Mouse (Mus musculus) layer of hippocampus, adult 9-11 months (tissue): Measurements from ENCODE around the gene Foxg1.

Source experiments
- DNase-seq: peaks from one replicate; pipeline ENCODE4 v3.0.0; 2022

Gene Foxg1

GRCm38 (mm10) chr12:49417963-49418362 lies 35.5 kb downstream of the Foxg1 start:
- DNase-seq: no peak
